Mouse (Mus musculus) heart, postnatal 10 days (tissue): ENCODE data around the gene Git2. TPM values are rescaled to one million over a fixed set of nuclear protein-coding genes. Genes with fewer than 3 reads are reported as not detected.

Source experiments
- DNase-seq, 2 experiments: peaks; one replicate each; pipeline ENCODE4 v3.0.0; 2021
- intact Hi-C: fragments of 180-260 bp; cut with DNase I; formaldehyde crosslinking; loops from one replicate; pipeline ENCODE4 v1.15.1; 2025
- total RNA-seq, 2 experiments: library from RNA; stranded (reverse); gene quantifications; 2 replicates each; pipeline ENCODE4 v1.2.3; 2021

The Git2 gene
- total RNA-seq, 2 experiments from 2014 or later = 48.0 to 52.2 TPM

DNA sequence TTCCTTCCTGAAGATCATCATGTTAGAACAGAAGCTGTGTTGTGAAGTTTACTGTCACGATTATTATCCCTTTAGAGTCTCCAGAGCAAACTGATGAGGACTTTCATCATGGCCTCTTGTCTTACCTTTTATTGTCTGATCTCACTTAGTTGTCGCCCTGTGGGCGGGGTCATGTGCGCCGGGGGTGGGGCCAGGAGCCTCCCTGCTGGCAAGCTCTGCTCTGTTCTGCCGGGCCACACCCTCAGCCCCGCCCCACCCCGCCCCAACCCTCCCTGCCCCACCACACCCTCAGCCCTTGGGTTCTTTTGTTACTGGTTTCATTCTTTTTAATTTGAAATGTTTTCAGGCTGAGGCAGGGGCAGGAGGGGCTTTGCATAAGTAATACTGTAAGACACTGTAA, 25.7 kb upstream of the Git2 start:
- DNase-seq = no peak
- intact Hi-C loops = no loop called here

GRCm38 (mm10) chr5:114799848-114800247, 24.5 kb upstream of the Git2 start:
- intact Hi-C loops = no loop called here
- no peak for DNase-seq

DNA sequence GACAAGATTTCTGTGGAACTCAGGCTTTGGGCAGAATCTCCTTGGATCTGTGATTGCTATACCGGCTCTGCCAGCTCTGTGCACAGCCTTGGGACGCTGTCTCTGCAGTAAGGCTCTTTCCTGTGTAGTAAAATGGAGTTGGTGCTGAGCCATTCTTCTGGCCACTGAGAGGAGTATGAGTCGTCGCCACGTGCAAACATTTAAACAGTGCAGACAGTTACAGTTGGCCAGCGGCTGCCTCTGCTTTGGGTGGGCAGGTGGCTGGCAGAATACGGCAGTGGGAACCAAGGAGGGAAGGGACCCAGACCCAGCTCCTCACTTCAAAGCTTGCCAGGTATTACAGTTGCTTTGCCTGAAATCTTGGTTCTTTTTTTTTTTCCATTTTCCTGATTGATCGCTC, 21.9 kb upstream of the Git2 start:
- intact Hi-C loops = no loop called here
- DNase-seq = no peak

- no peak for DNase-seq
- intact Hi-C loops = no loop called here
Observed at GRCm38 (mm10) chr5:114796299-114797012, 21.1 kb upstream of the Git2 start.

DNA sequence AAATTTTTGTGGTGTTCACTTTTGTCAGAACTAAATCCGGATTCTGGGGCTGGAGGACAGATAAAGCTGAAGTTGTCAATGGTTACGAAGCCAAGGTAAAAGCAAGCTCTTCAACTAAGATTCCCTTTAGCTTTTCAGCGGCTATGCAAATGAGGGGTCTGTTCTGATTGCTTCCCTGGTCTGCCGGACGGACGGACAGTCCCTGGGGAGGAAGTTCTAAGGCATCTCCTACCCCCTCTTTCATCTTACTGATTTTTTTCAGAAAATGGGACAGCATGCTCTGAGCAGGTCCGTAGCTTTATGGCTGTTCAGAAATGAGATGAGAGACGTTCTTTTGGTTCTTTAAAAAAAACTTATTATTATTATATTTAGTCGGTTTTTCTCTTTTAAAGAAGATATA, 20.3 kb upstream of the Git2 start:
- DNase-seq = no peak
- intact Hi-C loops = no loop called here

- no peak for DNase-seq
- intact Hi-C loops = no loop called here
Observed at GRCm38 (mm10) chr5:114795231-114795630, 19.9 kb upstream of the Git2 start.

GRCm38 (mm10) chr5:114794609-114795008, 19.3 kb upstream of the Git2 start:
- intact Hi-C loops = no loop called here
- DNase-seq = no peak

- no peak for DNase-seq
- intact Hi-C loops = no loop called here
Observed at GRCm38 (mm10) chr5:114793317-114793716, 18.0 kb upstream of the Git2 start.

DNA sequence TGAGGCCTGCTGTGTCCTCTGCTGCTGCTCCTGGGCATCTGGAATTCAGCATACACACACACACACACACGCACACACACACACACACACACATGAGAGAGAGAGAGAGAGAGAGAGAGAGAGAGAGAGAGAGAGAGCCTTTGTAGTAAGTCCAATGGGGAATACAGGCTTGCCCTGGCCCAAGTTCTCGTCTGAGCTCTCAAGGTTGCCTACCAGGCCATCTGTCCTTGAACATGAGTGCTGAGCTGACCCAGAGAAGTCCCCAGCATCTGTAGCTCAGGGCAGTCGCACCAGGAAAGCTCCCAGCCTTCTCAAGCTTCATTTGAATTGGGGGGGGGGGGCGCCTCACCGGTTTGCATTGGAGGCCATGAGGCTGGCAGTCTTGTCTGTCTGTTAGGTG, 9.9 kb upstream of the Git2 start:
- no peak for DNase-seq

DNA sequence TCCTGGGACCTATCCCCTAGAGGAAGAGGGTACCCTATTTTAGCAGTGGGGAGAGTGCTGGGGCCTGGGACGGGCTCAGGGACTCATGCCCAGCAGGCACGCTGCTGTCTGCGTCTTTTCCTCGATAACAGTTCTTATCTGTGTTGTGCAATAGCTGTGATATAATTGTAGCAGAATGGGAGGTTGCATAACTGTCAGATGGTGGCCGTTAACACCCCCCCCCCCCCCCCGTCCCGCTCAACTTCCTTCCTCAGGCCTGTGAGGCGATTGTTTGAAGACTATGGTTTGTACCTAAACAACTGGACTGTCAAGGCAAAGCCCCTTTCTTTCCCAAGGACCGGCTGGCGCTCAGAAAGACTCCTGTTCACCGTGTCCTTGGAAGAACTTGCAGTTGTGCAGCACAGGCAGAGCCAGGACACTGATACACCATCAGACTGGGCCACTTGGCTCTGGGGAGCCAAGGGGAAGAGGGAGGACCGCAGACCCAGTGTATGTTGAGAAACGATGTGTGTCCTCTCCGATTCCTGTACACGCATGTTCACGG, 9.4 kb upstream of the Git2 start:
- intact Hi-C loops = no loop called here
- peak; percentile 52 to 62 for DNase-seq

More for the DNA sequence above, 9.9 kb upstream of the Git2 start:
- intact Hi-C loops = no loop called here

DNA sequence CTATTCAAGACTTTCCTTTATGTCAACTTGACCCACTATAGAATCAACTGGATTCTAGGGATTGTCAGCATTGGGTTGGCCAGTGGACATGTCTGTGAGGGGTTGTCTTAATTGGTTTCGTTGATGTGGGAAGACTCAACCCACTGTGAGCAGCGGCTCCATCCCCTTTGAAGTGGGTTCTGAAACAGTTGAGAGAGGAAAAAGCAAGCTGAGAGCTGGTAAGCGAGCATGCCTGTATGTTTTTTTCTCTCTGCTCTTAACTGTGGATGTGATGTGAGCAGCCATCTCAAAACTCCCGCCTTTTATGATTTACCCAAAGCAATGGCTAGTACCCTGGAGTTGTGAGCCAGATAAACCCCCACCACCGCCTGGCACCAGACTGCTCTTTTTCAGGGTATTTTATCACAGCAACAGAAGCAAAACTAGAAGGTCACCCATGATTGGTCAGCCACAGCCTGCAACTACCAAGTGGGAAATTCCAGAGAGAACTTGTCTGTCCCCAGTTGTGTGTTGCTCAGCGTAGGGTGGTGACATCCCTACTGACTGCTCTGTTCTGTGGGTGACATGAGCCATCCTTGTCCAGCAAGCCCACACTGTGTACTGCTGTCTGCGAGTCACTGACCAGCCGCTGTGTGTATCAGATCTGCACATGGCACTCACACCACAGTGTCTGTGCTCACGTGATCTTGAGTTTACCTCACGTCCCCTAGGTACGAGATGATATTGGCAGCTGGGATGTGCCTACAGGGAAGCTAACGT, 8.3 kb upstream of the Git2 start:
- intact Hi-C loops = no loop called here
- no peak for DNase-seq

DNA sequence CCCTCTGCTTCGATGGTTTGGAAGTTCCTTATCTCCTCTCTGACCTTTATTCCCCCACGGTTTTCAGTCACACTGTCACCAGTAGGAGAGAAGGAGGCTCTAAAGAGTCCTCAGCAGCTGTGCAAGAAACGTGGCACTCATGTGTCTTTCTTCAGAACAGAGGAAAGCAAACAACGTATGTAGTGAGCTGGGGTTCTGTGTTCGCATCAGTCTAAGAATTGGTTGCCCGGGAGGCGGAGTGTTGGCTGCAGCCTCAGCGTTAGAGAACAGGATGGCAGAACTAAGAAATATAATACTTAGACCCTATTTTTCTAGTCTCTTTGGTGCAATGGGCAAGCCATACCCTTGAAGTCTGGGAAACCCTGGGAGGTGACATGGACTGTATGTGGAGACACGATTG, 7.7 kb upstream of the Git2 start:
- no peak for DNase-seq
- intact Hi-C loops = no loop called here

DNA sequence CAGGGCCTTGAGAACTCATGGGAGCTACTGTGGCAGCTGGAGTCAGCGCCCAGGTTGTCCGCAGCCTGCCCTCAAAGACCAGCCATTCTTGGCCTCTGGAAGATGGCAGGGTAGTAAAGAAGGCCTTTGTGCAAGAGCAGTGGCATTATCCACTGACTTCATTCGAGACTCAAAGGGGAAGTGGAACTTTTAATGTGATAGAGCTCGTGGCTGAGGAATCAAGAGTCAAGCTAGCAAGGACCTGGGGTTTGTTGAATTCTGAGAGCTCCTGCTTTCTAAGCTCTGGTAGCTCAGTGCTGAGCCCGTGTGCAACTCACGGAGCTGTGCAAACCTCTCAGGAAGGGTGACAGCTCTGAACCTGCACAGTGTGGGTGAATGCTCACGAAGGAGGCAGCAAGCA, 5.6 kb upstream of the Git2 start:
- intact Hi-C loops = no loop called here
- DNase-seq = no peak

DNA sequence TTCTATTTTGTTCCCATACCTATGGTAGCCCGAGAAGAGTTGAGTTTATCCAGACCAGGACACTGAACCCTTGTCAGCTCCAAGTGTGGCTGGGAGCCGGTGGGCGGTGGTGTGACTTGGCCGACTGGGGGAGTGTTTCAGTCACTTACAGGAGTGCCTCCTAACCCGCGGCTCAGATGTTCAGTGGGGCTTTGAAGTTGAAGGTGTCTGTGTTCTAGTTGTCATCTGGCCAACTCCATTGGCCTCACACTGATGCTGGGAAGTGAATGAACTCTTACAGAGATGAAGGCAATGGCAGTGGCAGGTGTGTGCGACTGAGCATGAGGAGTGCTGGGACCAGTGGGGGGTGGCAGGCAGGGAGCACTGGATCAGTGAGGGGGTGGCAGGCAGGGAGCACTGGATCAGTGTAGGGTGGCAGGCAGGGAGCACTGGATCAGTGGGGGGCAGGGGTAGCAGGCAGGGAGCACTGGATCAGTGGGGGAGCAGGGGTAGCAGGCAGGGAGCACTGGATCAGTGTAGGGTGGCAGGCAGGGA, 4.7 kb upstream of the Git2 start:
- intact Hi-C loops = no loop called here
- DNase-seq = no peak

DNA sequence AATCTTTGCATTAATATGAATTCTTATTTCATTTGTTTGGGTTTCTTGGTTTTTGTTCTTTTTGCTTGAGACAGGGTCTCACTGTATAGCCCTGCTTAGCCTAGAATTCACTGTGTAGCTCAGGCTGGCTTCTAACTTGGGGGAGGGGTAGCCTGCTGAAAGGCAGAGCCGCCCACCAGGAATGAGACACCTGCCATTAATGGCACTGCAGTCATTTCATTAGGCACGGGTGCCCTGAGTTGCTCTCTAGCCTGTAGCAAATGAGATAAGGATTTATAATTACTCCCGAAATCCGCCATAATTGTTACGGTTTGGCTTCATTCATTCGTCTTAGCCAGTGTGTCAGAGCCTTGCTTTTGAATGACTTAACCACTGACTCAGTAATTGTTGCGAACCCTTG, 857 bp upstream of the Git2 start:
- intact Hi-C loops = no loop called here

GRCm38 (mm10) chr5:114774403-114775051, 790 bp downstream of the Git2 start, which contains the start of gene Ankrd13a:
Ankrd13a (plus strand) TSS chr5:114774677.
- intact Hi-C loops = loop anchor here (5.0 kb wide), 1 partner anchor 67 kb away; the partner anchor contains the start of gene Tchp
- peak; percentile 93 for DNase-seq

More for the DNA sequence above, 857 bp upstream of the Git2 start:
- DNase-seq = no peak

GRCm38 (mm10) chr5:114773780-114774179, 1.5 kb downstream of the Git2 start:
- peak in 1 of 2 experiments; percentile 55 for DNase-seq
- intact Hi-C loops = loop anchor here (2.0 to 5.0 kb wide), 2 partner anchors 35 to 66 kb away; partner anchors contain the start of gene Tchp

GRCm38 (mm10) chr5:114773211-114773710, 2.1 kb downstream of the Git2 start:
- intact Hi-C loops = loop anchor here (2.0 to 5.0 kb wide), 2 partner anchors 34 to 66 kb away; partner anchors contain the start of gene Tchp
- peak; percentile 98 for DNase-seq

DNA sequence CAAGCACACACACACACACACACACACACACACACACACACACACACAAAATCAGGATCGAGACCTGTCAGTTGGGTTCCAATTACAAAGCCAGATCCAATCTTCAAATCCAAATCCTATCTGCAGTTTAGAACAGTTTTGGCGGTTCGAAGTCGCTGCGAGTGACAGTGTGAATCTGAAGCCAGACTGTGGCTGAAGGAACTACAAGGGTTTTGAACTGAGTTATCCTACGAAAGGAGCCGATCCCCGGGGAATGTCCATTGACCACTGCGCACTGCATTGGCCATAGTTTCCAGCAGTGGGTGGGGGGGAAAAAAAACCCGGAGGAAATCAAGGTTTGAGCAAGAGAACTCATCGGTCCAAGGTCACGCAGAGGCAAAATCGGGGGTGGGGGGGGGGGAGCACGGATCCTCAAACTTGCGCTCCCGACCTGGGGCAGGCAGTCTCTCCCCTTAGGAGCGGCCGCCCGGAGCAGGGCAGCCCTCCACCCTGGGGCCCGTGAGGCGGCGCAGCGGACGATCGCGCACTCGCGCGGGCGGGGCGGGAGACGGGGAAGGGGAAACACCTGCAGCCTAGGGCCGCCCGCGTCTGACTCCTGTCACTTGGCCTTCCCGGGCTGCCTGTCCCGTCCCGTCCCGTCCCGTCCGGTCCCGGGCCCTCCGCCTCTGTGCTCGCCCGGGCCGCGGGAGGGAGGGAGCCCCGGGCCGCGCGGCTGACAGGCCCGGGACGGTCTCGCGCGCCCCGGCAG, 2.7 kb downstream of the Git2 start:
- peak; percentile 71 to 77 for DNase-seq
- intact Hi-C loops = loop anchor here (2.0 to 5.0 kb wide), 2 partner anchors 34 to 65 kb away; partner anchors contain the start of gene Tchp

DNA sequence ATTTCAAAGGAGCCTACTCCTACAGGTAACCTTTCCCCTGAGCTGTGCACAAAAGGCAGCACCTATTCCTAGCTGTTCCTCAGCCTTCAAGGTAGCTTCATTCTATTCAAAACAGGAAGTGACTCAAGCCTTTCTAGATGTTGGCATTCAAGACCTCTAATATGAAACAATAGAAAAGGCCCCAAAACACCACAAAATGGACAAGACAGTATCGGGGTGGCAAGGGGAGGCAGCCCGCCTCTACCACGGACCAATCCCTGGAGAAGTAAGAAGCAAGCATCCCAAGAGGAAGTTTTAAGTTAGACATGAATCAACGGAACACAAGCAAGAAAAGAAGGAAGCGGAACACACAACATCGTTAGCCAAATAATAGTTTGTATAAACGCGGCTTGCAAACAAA, 3.5 kb downstream of the Git2 start:
- intact Hi-C loops = loop anchor here (2.0 to 5.0 kb wide), 3 partner anchors 25 to 64 kb away; partner anchors contain the start of gene Tchp
- peak in 1 of 2 experiments; percentile 16 for DNase-seq
